Mouse (Mus musculus) adipocyte (in vitro differentiated cells): Measurements from ENCODE around the gene Slc35b2.
A peak's percentile ranks its signal among the peaks of the same experiment; 100 is the strongest.

Experiments used
- DNase-seq: peaks from one replicate; pipeline ENCODE4 v3.0.0-alpha.2; 2016; ENCODE audit warnings: low spot score

Slc35b2 gene

DNA sequence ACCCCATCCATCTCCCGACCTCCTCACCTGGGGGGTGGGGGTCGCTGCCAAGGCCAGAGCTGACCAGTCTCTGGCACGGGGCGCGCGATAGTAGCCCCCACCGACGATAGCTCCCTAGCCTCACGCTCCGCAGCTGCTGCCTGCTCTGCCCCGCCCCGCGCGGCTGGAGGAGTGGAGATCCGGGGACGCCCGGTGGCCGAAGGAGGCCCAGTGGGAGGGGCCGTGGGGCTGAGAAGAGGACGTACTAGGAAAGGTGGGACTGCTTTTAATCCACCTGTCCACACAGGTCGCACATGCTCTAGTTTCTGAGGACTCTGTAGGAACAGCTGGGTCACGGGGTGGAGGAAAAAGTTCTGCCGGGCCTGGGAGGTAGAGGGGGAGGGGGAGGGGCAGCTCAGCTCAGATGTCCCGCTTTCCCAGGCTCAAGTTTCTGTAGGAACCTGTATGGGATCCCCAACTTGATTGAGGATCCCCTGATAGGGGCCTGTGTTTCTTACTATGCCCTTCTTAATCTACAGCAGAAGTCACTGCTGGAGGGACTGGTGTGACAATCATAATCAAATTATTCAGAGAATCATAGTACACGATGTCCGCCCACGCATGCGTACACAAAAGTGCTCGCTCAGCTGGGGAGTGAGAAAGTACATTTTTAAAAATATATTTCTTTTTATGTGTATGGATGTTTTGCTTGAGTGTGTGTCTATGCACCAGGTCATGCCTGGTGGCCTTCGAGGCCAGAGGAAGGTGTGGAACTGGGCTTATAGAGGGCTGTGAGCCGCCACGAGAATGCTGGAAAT is 36.0 kb downstream of the Slc35b2 start, which contains the start of gene Slc29a1:
Gene Slc29a1, minus strand, starts transcription at position 161 of the 797 bp plus-strand sequence.
- DNase-seq: no peak

DNA sequence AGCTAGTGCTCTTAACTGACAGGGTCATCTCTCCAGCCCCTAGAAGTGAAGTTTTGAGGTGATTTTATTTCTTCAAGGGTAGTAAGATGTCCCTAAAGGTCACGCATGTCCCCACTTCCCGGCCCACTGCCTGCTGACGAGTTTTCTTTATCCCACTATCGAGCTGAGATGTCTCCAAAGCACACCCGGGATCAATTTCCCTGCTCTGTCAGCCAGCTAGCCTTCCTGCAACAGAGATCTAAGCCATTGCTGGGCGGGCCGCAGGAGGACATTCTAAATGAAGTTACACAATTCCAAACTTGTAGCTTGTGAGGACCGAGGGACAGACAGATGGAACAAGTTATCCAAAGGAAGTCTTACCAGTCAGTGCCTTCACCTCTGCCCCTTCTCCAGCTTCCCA is 36.6 kb downstream of the Slc35b2 start:
- no peak for DNase-seq

GRCm38 (mm10) chr17:45601325-45601724 is 37.7 kb downstream of the Slc35b2 start:
- no peak for DNase-seq

- no peak for DNase-seq
Observed at GRCm38 (mm10) chr17:45601877-45602304, 38.2 kb downstream of the Slc35b2 start, which contains the start of gene Mymx. Gene Mymx (minus strand): TSS chr17:45602102.

DNA sequence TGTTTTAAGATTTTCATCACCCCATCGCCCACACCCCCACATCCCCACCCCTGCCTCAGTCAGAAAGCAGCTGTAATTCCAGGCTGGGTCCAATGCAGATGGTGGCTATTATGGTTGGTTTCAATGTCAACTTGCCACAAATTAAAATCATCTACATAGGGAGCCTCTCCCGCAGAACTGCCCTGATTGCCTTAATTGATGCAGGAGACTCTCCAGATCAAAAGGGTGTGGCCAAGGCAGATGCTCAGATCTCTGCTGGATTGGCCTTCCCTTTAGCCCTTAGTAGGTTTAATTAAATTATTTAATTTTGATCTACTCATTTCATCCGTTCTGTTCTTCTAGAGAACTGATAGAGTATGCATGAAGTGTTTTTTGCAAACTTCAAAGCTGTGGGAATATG is 39.3 kb downstream of the Slc35b2 start:
- no peak for DNase-seq

- DNase-seq: no peak
Observed at GRCm38 (mm10) chr17:45606992-45607879, 43.6 kb downstream of the Slc35b2 start.

GRCm38 (mm10) chr17:45608396-45608795 is 44.7 kb downstream of the Slc35b2 start:
- no peak for DNase-seq

- DNase-seq: peak; percentile 60
Observed at GRCm38 (mm10) chr17:45610144-45610866, 46.6 kb downstream of the Slc35b2 start.

- DNase-seq: no peak
Observed at GRCm38 (mm10) chr17:45612008-45612407, 48.3 kb downstream of the Slc35b2 start.

DNA sequence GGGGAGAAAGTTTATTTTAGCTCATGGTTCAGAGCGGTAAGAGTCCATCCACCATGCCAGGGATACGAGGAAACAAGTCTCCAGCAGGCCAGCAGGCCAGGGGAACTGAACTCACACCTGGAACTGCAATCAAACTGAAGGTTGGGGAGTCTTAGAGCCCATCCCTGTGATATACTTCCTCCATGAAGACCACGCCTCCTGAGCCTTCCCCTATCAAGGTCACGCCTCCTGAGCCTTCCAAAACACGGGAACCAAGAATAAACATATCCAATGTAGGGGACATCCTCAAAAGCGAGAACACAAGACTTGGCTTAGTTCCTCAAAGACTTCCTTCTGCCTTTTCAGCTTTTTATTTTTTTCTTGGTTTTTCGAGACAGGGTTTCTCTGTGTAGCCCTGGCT is 49.2 kb downstream of the Slc35b2 start:
- no peak for DNase-seq

GRCm38 (mm10) chr17:45616046-45616650 is 52.5 kb downstream of the Slc35b2 start:
- DNase-seq: no peak

DNA sequence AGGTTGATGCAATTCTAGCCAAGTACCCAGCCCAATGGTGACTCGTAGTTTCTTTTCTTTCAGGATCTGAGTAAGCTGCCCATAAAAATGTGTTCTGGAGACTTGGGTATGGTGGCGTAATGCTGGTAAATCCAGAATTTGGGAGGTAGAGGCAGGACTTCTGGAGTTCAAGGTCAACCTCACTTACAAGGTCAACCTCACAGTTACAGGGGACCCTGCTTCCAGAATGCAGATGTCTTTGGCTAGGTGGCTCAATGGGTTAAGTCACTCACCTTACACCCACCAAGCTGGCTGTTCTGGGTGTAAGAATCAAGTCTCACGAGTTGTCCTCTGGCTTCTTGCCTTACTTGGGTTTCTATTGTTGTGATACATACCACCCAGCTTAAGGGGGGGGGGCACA is 53.0 kb downstream of the Slc35b2 start:
- DNase-seq: no peak
